Mouse (Mus musculus): ENCODE measurements at regions not wholly inside any gene's neighbourhood (a gene's known extent, or its start where the extent isn't known, plus 50 kb on each side); places are given as distances from the start of the nearest gene placed in this dataset.

- no peak overlapping the region for H3K9ac ChIP-seq (replicated peaks; ENCODE audit: low read depth, low read length)
- H3K27me3 ChIP-seq (ENCODE audit: control insufficient read depth, insufficient read depth, low read length) = no peaks in the 10 kb centered on the region
- no peak overlapping the region for H3K27ac ChIP-seq (ENCODE audit: low read depth)
- H3K4me3 ChIP-seq (ENCODE audit: low read depth, low read length) = no peak overlapping the region
- no peaks in the 10 kb centered on the region for H3K36me3 ChIP-seq (replicated peaks; ENCODE audit: control insufficient read depth, insufficient read depth, low read length)
- no peaks in the 10 kb centered on the region for H3K9me3 ChIP-seq (replicated peaks; ENCODE audit: control insufficient read depth, low read length)
- TF ChIP-seq CTCF (IDR thresholded peaks at IDR 0.05; ENCODE audit: low read depth) = no peak
- no peak for TF ChIP-seq EP300 (IDR thresholded peaks at IDR 0.05; ENCODE audit: low read depth)
- 49% methylated on average over 7 of the region's 7 CpGs for WGBS
- DNase-seq (ENCODE audit: low spot score) (no peak), ATAC-seq (ENCODE audit: insufficient read depth, low read depth) (no peak)
- H3K4me2 ChIP-seq (ENCODE audit: low read depth, low read length) = no peak overlapping the region
- no peaks in the 10 kb centered on the region for H3K4me1 ChIP-seq (ENCODE audit: control insufficient read depth, insufficient read depth)
Measured at GRCm38 (mm10) chr13:31312772-31313171, 243.2 kb upstream of the Foxq1 start.

DNA sequence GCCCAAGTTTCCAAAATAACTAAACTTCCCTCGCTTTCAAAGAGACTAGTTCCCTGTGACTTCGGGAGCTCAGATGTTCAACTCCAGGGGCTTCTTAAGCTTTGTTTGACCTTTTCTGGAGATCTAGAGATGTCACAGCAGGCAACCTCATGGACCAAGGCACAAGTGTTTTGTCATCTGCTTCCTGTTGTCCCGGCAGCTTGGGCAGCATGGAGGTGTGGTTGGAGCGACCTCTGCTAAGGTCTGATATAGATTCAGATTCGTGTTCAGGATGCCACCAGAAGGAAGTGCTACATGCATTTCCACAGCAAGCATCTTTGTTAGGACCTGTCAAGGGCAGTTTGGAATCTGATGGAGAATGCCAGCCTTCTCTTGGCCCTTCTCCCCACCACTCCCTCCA lies 242.1 kb upstream of the Foxq1 start:
- DNase-seq (ENCODE audit: low spot score) (no peak), ATAC-seq (ENCODE audit: insufficient read depth, low read depth) (no peak)
- WGBS = 60% methylated on average over 5 of the region's 5 CpGs
- Histone ChIP-seq H3K9ac (replicated peaks; ENCODE audit: low read depth, low read length) (no peak overlapping the region), H3K27ac (ENCODE audit: low read depth) (no peak overlapping the region), H3K27me3 (ENCODE audit: control insufficient read depth, insufficient read depth, low read length) (no peaks in the 10 kb centered on the region), H3K9me3 (replicated peaks; ENCODE audit: control insufficient read depth, low read length) (no peaks in the 10 kb centered on the region), H3K4me3 (ENCODE audit: low read depth, low read length) (no peak overlapping the region), H3K4me2 (ENCODE audit: low read depth, low read length) (no peak overlapping the region), H3K36me3 (replicated peaks; ENCODE audit: control insufficient read depth, insufficient read depth, low read length) (no peaks in the 10 kb centered on the region), H3K4me1 (ENCODE audit: control insufficient read depth, insufficient read depth) (no peaks in the 10 kb centered on the region)
- TF ChIP-seq CTCF (IDR thresholded peaks at IDR 0.05; ENCODE audit: low read depth) (no peak), EP300 (IDR thresholded peaks at IDR 0.05; ENCODE audit: low read depth) (no peak)

DNA sequence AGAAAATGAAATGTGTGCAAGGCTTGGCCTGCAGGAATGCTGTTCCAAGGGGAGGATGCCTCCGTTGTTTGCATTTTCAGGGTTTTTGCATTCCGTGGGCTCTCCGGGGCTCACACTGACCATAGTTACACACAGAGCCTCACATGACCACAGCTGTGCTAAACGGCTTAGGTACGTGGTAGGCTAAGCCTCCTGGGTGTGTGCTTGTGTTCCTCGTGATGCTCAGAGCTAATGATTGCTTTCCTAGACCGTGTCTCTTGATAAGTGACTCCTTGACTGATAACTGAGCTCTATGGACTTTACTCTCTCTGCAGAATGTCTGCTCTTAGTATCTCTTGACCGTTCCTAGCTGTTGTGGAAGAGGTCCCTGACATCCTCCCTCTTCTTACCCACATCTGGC lies 238.9 kb upstream of the Foxq1 start:
- no peak overlapping the region for H3K9ac ChIP-seq (replicated peaks; ENCODE audit: low read depth, low read length)
- H3K9me3 ChIP-seq (replicated peaks; ENCODE audit: control insufficient read depth, low read length) = no peaks in the 10 kb centered on the region
- TF ChIP-seq EP300 (IDR thresholded peaks at IDR 0.05; ENCODE audit: low read depth) = no peak
- no peak for TF ChIP-seq CTCF (IDR thresholded peaks at IDR 0.05; ENCODE audit: low read depth)
- H3K4me3 ChIP-seq (ENCODE audit: low read depth, low read length) = no peak overlapping the region
- no peaks in the 10 kb centered on the region for H3K4me1 ChIP-seq (ENCODE audit: control insufficient read depth, insufficient read depth)
- DNase-seq (ENCODE audit: low spot score) (no peak), ATAC-seq (ENCODE audit: insufficient read depth, low read depth) (no peak)
- WGBS = 58% methylated on average over 8 of the region's 8 CpGs
- no peaks in the 10 kb centered on the region for H3K36me3 ChIP-seq (replicated peaks; ENCODE audit: control insufficient read depth, insufficient read depth, low read length)
- no peaks in the 10 kb centered on the region for H3K27me3 ChIP-seq (ENCODE audit: control insufficient read depth, insufficient read depth, low read length)
- no peak overlapping the region for H3K4me2 ChIP-seq (ENCODE audit: low read depth, low read length)
- H3K27ac ChIP-seq (ENCODE audit: low read depth) = no peak overlapping the region

DNA sequence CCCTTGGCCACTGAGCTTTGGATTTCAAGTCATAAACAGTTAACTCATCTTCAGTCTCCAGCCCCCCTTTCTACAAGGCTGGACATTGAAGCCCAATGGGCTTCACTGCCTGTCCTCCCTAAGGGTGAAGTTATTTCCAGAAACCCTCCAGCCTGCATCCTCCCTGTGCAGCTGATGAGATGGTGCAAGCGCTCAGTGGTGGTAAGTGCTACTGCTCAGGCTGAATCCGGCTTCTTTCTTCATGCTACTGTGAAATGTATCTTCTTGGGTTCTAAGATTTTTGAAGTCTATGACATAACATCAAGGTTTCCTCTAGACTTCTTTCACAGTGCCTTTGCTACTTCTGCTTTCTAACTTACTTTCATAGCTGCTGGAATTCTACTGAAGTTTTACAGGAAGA lies 237.9 kb upstream of the Foxq1 start:
- DNase-seq (ENCODE audit: low spot score) (no peak), ATAC-seq (ENCODE audit: insufficient read depth, low read depth) (no peak)
- no peak overlapping the region for H3K27ac ChIP-seq (ENCODE audit: low read depth)
- H3K9me3 ChIP-seq (replicated peaks; ENCODE audit: control insufficient read depth, low read length) = no peaks in the 10 kb centered on the region
- H3K27me3 ChIP-seq (ENCODE audit: control insufficient read depth, insufficient read depth, low read length) = no peaks in the 10 kb centered on the region
- no peaks in the 10 kb centered on the region for H3K36me3 ChIP-seq (replicated peaks; ENCODE audit: control insufficient read depth, insufficient read depth, low read length)
- no peak for TF ChIP-seq CTCF (IDR thresholded peaks at IDR 0.05; ENCODE audit: low read depth)
- TF ChIP-seq EP300 (IDR thresholded peaks at IDR 0.05; ENCODE audit: low read depth) = no peak
- H3K4me2 ChIP-seq (ENCODE audit: low read depth, low read length) = no peak overlapping the region
- no peaks in the 10 kb centered on the region for H3K4me1 ChIP-seq (ENCODE audit: control insufficient read depth, insufficient read depth)
- no peak overlapping the region for H3K4me3 ChIP-seq (ENCODE audit: low read depth, low read length)
- no peak overlapping the region for H3K9ac ChIP-seq (replicated peaks; ENCODE audit: low read depth, low read length)
- 84% methylated on average over 2 of the region's 2 CpGs for WGBS

DNA sequence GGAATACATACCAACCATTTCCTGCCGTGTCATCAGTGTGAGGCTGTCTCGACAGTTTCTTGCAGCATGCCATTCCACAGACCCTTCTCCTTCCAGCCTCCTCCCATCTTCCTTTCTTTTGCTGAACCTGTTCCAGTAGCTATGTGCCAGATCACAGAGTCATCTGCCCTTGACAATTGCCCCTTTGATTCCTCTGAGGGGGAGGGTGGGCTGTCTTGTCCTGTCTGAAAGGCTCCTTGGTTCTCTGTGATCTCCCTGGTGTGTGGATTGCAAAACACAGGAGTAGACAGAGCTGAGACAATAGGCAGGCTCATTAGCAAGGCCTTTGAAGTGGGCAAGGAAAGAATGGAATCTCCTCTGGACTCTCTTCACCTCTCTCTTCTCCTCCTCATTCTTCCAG lies 234.5 kb upstream of the Foxq1 start:
- 39% methylated on average over 2 of the region's 2 CpGs for WGBS
- no peak overlapping the region for H3K27ac ChIP-seq (ENCODE audit: low read depth)
- no peaks in the 10 kb centered on the region for H3K36me3 ChIP-seq (replicated peaks; ENCODE audit: control insufficient read depth, insufficient read depth, low read length)
- no peaks in the 10 kb centered on the region for H3K27me3 ChIP-seq (ENCODE audit: control insufficient read depth, insufficient read depth, low read length)
- TF ChIP-seq EP300 (IDR thresholded peaks at IDR 0.05; ENCODE audit: low read depth) (no peak), CTCF (IDR thresholded peaks at IDR 0.05; ENCODE audit: low read depth) (no peak)
- no peak overlapping the region for H3K4me2 ChIP-seq (ENCODE audit: low read depth, low read length)
- no peaks in the 10 kb centered on the region for H3K4me1 ChIP-seq (ENCODE audit: control insufficient read depth, insufficient read depth)
- no peaks in the 10 kb centered on the region for H3K9me3 ChIP-seq (replicated peaks; ENCODE audit: control insufficient read depth, low read length)
- no peak overlapping the region for H3K9ac ChIP-seq (replicated peaks; ENCODE audit: low read depth, low read length)
- no peak for ATAC-seq (ENCODE audit: insufficient read depth, low read depth)
- no peak for DNase-seq (ENCODE audit: low spot score)
- no peak overlapping the region for H3K4me3 ChIP-seq (ENCODE audit: low read depth, low read length)

- Histone ChIP-seq H3K4me3 (ENCODE audit: low read depth, low read length) (no peak overlapping the region), H3K27ac (ENCODE audit: low read depth) (no peak overlapping the region), H3K4me2 (ENCODE audit: low read depth, low read length) (no peak overlapping the region), H3K4me1 (ENCODE audit: control insufficient read depth, insufficient read depth) (no peaks in the 10 kb centered on the region), H3K36me3 (replicated peaks; ENCODE audit: control insufficient read depth, insufficient read depth, low read length) (no peaks in the 10 kb centered on the region), H3K27me3 (ENCODE audit: control insufficient read depth, insufficient read depth, low read length) (no peaks in the 10 kb centered on the region), H3K9ac (replicated peaks; ENCODE audit: low read depth, low read length) (no peak overlapping the region), H3K9me3 (replicated peaks; ENCODE audit: control insufficient read depth, low read length) (no peaks in the 10 kb centered on the region)
- ATAC-seq (ENCODE audit: insufficient read depth, low read depth) (no peak), DNase-seq (ENCODE audit: low spot score) (no peak)
- TF ChIP-seq CTCF (IDR thresholded peaks at IDR 0.05; ENCODE audit: low read depth) = no peak
- no peak for TF ChIP-seq EP300 (IDR thresholded peaks at IDR 0.05; ENCODE audit: low read depth)
- 52% methylated on average over 12 of the region's 12 CpGs for WGBS
Measured at GRCm38 (mm10) chr13:31326269-31326851, 229.6 kb upstream of the Foxq1 start.
